Mouse (Mus musculus): ENCODE results near the gene Sncb.

Gene Sncb

DNA sequence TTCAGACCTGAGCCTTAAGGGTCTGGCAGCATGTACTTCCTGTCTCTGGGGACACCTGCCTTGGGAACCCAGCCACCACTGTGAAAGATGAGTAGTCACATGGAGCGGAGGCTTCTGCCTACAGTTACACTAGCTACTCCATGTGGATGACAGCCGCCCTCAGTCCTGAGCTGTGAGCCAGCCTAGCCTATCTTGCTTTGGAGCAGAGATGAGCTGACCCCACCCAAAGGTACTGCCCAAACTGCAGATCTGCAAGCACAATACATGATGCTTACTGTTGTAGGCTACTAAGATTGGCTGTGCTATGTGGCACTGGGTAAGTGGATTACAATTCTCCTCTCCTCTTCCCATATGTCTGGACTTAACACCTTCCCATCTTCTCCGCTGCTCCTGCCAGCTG lies 14.7 kb upstream of the Sncb start:
- DNase-seq (ENCODE audit: low read depth) = no peak

DNA sequence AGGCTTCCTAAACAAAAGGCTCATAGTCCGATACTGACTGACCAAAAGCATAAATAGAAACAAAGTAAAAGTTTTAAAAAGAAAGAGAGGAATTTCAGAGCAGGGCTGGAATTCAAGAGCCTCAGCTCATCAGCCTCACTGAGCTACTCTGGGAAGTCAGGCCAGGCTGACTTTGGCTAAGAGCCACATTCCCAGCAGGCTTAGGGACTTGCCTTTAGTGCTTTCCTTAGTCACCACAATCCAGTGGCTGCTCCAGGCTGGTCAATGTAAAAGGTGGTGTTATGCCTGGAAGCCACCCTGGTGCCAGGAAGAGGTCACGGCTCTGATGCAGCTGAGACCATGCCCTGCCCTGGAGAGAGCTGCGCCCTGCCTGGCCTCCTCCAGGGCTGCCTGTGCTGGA lies 14.2 kb upstream of the Sncb start:
- DNase-seq (ENCODE audit: low read depth) = no peak

DNA sequence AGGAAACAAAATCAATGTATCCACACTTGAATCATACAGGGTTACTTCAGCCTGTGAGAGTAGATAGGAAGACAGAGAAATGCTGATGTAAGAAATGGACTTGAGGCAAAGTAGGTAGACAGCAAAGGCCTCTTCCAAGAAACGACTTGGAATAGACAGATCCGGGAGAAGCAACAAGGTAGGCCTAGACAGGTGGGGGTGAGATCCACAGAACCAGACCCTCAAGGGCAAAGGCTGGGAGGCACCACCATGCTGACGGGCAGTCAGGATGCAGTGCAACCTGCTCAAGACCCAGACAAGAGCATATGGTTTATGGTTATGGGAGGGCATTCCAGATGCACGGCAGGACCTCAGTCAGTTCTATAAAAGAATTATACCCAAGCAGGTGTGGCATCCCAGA lies 617 bp upstream of the Sncb start:
- no peak for DNase-seq (ENCODE audit: low read depth)

DNA sequence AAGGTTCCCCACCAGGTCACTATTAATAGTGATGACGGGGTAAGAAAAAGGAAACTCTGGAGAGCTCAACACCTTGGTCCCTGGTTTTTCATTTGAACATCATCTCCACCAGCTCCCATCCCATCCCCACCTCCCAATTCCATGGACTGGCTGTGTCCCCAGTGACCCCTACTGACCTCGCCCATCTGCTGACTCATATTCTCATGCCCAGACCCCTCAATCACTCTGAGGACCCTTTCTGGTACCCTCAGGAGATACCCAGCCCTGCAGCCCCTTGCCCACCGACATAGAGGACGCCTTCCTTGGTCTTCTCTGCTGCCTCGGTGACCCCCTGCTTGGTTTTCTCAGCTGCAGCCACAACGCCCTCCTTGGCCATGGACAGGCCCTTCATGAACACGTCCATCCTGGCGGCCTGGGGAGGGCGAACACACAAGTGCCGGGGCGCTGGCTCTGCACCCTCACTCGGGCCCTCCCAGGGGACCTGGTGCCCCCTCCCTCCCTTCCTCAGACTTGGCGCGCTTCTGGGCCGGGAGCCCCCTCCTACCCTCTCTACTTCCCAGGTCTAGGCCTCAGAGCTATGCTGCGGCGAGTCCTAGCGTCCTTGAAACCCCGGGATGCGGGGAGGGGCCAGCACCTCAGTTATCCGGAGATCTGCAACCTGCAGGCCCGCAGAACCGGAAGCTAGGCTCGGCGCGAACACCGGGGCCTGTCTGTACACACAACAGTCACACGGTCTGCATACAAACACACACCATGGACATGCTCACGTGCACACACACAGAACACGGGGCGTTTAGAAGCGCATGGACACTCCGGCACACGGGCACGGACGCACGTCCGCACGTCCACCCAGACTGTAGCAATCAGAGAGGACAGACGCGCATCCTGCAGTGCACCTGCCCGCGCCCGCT lies 859 bp downstream of the Sncb start:
- no peak for DNase-seq (ENCODE audit: low read depth)

DNA sequence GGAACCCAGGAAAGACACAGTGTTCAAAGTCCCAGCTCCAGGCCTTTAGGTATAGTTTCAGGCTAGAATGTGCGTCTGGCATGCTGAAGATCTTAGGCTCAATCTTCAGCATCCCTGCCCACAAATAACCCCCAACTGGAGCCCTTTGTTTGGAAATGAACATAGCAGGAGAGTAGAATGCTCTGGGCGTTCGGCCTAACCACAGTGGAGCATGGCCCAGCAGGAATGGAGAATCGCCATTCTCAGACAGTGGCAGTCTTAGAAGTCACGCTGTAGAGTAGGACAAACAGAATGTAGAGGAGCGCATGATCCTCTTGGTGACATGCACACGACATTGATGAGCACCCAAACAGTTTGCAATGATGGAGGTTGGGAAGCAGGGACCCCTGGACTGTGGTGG lies 5.5 kb downstream of the Sncb start:
- DNase-seq (ENCODE audit: low read depth) = no peak

DNA sequence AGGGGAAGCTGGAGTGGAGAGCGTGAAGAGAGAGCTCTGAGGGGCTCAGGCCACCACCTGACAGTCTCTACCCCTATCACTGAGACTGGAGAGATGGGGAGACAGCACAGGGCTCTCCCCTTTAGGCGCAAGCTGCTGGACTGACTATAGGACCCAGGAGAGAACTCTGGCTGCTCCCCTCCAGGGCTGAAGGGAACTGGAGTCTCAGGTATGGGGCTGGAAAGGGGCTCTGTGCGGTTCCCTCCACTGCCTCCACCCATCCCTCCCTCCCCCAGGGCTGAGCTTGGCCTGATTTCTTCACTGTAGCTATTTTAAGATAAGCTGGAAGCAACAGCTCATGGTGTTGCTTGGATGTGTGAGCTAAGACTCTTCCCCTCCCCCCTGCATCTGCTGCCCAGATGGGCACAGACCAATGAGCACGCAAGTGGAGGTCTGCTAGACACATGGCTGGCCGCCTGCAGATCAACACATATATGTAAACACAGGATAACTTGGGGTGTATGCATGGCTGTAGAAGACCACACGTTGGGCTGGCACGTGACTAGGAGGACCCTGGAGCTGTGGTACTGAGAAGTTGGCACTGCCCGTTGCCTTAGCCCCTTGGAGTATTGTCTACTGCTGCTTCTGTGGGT lies 6.1 kb downstream of the Sncb start:
- no peak for DNase-seq (ENCODE audit: low read depth)

DNA sequence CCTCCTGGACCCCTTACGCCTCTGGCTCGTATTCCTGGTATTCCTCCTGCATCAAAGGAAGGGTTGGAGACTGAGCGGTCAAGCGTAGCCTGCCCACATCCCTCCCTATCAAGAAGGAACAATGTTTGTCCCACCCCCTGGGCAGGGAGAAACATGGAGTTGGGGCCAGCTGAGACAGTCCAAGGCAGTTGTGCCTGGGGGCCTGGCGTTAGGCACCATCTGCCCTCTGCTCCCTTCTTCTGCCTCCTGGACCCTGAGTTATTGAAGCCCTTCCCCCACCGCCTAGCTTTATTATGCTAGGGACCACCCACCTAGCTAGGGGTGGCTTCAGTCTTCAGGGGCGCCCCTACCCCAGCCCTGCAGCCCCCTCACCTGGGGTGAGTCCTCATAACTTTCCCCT lies 6.9 kb downstream of the Sncb start:
- no peak for DNase-seq (ENCODE audit: low read depth)

DNA sequence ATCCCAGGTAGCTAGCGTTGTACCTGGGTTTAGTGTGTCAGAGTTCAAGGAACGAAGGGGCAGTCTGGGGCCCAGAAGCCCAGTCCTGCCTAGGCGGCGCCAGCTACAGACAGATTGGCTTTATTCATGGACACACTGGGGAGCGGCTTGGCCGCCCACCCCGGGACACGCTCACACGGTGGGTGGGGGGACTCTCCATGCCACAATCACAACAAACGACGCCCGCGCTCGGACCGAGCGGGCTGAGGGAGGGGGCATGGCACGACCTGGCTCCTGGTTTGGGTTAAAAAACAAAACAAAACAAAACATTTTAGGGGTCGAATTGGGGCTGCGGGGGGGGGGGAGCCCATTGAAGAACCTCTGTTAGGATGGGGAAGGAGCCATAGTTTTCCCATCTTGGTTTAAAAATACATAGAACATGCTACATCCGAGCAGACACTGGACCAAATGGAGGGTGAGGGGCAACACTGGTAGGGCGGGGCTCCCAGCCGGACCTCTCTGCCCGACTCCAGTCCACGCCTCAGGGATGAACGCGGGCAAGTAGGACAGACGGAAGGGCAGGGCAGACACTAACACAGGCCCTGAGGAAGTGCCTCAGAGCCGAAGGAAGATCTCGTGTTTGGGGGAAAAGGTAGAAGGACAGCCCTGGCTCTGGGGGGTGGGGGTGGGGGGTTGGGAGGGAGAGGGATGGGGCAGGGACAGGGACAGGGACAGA lies 7.5 kb downstream of the Sncb start:
- no peak for DNase-seq (ENCODE audit: low read depth)

DNA sequence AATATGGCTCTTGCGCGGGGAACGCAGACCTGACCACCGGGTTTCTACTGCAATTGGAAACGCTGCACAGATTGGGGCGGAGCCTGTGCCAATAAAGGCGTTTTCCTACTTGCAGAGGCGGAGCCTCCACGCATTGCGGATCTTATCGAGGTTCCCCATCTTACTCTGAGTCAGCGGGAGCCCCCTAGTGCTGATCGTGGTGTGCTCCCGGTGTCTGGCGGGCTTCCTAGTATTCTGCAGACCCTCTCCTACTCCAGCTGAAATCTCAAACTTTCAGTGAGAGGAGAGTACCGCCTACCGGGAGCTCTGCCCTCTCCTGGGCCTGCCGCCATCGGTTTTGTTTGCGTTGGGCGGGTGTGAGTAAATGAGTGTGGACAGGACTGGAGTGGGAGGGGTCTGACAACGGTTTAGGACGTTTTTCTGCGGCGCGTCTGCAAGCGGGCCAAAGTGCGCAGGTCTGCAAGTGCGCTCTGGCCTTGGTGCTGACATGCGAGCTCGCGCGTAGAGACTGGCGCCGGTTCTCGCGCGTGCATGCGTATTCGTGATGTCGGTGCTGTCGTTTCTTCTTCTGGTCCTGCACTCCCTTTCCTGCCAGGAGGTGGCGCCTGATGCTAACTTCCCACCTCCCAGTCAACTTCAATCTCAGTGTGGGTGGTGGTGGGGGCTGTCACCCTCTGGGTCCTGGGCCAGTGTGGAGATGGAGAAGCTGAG lies 8.2 kb downstream of the Sncb start:
- peak; percentile 45 for DNase-seq (ENCODE audit: low read depth)

DNA sequence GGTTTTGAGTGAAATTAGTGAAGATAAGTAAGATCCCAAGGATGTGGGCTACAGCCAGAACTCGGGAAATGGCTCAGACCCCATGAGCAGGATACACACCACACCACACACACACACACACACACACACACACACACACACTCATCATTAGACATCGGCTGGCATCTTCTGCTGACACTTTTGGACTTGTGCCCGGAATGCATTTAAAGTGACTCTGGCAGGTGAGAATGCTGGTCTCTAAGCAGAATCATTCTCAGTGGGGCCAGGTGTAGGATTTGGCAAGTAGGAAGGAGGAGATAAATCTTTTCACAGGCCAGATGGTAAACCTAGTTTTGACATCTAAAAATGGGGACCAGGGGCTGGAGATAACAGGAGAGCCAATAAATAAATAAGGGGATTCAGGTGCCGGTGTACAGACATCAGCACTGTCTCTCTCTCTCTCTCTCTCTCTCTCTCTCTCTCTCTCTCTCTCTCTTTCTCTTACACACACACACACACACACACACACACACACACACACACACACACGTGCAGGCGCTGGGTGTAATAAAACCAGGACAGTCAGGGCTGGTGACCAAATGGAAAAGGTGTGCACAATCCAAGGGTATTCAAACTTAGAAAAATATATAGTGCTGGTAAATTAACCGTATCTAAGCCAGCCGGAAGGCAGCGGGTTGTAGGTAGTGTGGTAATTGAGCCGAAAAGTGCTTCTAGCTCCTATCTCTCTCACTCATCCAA lies 9.1 kb downstream of the Sncb start:
- DNase-seq (ENCODE audit: low read depth) = no peak

DNA sequence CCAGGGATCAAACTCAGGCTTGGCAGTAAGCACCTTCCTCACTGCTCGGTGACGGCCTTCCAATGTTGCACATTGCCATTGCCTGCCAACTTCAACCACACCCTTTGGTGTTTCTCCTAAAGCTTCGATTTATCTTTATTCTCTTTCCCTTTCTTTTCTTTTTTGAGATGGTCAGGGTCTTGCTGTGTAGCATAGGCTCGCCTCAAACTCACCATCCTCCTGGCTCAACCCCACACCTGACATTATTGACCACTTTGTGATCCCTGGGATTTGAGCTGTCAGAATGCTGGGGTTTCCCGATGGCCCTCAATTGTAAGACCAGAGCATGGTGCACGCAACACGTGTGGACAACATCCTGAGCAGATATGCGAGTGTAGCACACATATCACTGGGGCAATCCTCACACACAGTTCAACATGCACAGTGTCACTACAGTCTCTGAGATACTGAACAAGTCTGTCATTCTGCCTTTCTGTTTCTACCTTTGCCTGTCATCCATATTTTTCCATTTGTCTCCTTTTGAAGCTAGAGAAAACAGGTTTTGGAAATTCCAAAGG lies 10.2 kb downstream of the Sncb start:
- DNase-seq (ENCODE audit: low read depth) = no peak

DNA sequence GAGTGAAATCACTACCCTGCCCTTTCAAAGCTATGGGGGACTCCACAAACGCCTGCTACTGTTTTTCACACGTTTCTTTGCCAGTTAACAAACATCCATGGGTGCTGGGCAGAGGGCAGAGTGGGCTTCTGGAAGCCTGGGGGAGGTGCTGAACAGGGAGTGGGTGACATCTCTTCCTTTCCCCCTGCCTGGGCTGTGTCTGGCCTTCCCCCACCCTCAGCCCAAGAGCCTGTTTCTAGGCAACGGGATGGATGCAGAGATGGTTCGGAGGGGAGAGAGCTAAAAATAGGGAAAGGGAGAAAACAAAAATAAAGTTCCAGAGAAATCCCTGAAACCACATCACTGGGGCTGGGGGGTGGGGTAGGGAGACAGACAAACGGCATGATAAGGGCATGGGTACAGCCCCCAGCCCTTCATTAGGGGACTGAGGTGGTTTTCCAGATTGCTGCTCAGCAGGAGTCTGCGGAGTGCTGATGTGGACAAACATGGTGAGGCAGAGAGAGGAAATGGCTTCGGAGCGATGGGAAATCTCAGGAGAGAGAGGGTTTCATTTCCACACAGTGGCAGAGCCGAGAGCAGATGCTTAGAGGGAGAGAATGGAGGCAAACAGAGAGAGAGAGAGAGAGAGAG lies 11.1 kb downstream of the Sncb start:
- no peak for DNase-seq (ENCODE audit: low read depth)

DNA sequence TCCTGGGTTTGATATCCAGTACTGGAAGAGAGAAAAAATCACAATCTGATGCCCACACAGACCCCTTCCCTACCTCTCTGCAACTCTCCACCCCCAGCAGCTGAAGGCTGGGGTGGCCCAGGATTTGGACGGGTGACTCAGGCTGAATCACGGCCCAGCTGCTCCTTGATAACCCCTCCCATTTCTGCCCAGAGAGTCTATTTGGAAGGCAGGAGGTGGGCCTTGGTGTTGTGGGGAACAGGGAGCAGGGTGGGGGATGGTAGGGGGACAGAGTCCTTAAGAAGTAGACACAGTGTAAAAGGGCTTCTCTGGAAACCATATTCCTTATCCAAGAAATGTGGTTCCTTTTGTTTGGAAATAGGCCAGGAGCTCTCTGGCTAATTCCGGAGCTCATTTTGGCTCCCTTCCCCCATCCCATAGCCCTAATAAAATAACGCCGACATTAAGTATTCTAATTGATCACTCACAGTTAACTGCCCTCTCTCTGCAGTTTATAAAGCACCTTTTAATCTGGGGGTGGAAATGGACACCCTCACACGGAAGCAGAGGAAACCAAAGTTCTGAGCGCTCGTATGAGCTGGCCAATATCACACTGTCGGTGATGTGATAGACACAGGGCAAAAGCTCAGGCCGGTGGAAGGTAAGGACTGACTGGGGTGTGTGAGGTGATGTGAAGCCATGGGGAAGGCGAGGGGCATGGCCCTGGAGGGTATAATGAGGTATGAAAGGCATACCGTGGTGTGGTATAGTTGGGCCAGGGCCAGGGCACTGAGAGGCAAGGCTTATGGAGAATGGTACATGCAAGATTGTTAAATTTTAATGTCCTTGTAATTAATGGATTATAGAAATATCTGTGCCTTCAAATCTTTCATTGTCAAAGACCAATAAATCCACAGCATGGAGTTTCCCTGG lies 12.0 kb downstream of the Sncb start:
- no peak for DNase-seq (ENCODE audit: low read depth)

DNA sequence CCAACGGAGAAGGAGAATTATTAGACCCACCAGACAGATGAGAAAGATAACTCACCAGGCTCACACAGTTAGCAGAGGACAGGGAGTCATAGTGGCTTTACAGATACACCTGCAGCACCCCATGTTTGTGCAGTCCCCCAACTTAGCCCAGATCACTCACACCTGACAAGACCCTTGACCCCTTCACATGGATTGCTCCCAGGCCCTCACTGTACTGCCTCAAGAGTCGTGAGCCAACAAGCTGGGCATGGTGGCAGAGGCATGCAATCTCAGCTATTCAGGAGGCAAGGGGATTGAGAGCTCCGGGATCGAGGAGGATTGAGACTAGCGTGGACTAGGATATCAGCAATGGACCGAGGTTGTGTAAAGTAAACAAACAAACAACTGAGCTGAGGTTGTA lies 12.7 kb downstream of the Sncb start:
- no peak for DNase-seq (ENCODE audit: low read depth)

DNA sequence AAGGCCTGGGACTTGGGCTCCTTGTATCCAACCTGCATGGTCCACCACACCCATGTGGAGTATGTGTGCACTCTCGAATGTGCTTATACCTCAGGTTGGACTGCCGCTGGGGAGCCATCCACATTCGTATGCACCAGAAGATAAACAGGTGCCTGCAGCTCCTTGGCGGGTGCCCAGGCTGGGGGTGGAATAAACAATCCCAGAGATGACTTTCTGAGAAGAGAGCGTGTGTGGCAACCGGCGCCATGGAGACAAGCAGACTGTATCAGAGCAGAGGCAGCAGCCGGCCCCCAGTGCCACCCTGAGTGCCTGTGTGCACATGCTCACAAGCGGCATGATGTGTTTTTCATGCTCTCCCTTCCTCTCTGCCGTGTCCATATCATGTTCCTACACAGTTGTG lies 13.7 kb downstream of the Sncb start:
- no peak for DNase-seq (ENCODE audit: low read depth)

DNA sequence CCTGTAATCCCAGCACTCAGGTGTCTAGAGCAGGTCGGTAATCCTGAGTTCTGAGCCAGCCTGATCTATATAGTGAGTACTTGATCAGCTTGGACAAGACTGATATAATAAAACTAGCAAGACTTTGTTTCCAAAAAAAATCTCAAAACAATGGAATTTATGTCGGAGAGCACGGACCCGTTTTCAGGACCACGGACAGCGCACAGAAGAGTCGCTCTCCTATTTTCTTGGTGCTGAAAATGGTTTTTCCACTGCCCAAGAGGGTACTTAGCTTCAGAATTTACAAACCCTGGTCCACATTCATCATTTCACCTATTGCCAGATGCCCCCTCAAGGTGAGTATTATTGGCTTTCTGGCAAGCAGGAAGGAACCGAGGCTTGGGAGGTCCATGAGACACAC lies 15.7 kb downstream of the Sncb start:
- DNase-seq (ENCODE audit: low read depth) = peak; percentile 24

DNA sequence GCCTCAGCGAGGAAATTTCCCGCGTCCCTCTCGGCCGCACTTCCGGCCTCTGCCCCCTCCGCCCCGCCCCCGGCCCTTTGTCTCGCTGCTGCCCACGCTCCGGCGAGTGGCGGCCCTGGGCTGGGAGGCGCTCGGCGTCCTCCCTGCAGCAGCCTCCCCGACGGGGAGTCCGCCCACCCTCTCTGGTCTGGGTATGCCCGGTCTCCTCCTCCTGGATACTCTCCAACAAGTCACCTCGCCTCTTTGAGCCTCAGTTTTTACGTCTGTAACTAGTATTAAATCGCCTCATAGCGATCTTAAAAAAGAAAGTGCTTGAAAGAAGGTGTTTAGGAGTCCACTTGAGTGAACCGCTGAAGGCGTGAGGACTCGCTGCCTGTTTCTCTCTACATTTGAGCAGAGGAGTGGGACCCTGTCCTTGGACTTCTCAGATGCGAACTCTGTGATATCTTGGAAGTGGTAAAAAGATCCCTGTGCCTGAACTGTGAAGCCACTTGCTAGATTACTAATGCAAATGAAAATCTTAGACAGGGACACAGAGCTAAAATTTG lies 16.5 kb downstream of the Sncb start, which contains the start of gene Gprin1:
TSS of gene Gprin1 (minus strand) at position 11 of the 548 bp plus-strand sequence.
- no peak for DNase-seq (ENCODE audit: low read depth)

DNA sequence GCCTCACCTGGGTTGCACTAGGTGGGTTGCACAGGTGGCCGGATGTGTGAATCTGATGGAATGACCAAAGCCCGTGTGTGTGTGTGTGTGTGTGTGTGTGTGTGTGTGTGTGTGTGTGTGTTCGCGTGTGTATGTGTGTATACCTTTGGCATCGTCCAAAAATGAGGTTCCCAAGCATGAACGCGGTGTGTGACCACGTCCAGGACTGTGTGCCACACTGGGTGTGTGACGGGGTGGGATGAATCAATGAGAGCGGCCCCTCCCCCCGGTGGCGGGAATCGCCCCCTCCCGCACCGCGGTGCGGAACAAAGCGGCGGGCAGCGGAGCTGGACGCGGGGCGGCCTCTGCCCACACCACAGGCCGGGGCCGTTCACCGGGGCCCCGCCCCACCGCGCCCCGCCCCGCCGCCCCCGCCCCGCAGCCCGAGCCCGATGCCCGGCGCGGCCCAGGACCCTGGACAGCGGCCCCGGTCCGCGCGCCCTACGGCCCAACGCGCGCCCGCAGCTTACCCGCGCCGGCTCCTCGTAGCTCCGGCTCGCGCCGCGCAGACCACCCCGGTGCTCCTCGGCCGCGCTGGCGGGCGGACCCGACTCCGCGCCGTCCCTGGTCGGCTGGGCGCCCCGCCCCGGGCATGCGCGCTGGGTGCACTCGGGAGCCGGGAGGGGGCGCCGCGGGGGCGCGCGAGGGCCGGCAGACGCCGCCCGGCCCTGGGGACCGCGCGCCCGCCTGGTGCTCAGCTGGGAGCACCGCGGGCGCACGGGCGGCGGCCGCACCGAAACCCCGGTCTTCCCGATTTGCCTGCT lies 17.1 kb downstream of the Sncb start:
- DNase-seq (ENCODE audit: low read depth) = no peak

DNA sequence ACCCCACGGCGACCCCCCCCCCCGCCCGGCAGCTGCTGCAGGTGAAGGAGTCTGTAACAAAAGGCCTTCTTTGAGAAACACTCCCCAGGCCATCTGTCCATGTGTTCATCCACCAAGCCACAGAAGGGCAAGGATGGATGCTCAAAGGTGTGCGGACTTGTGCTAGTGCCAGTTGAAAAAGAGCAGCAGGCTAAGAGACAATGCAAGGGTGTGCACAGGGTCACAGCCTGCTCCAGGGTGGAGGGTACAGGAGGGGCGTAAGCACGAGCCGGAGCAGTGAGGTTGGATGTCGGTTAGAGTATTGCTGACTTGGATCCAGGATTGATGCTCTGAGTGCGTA lies 17.7 kb downstream of the Sncb start:
- no peak for DNase-seq (ENCODE audit: low read depth)

All from c-Kit-positive CD71-positive TER-119-negative erythroid progenitor cells, embryonic 14.5 days (primary cell).